Mouse (Mus musculus) embryonic facial prominence, embryonic 12.5 days (tissue): Measurements from ENCODE around the gene 5730455P16Rik. TPM values are rescaled to one million over a fixed set of nuclear protein-coding genes. Genes with fewer than 3 reads are reported as not detected.
A peak's percentile ranks its signal among the peaks of the same experiment; 100 is the strongest.

ENCODE experiments used
- ATAC-seq: fragments of 200-750 bp; cut with Nextera tagmentation; 2 replicates; pipeline ENCODE4 v1.8.0; 2017; ENCODE audit not compliant: insufficient number of reproducible peaks, insufficient read depth, low FRiP score, low TSS enrichment
- H3K27ac ChIP-seq: fragments of 300-500 bp; sonication (generic); 2 replicates; pipeline ENCODE4 v1.5.1; 2016; ENCODE audit warnings: mild to moderate bottlenecking
- H3K27me3 ChIP-seq: fragments of 300-500 bp; sonication (generic); 2 replicates; pipeline ENCODE4 v1.6.1; 2016; ENCODE audit warnings: mild to moderate bottlenecking, moderate library complexity
- H3K36me3 ChIP-seq: fragments of 300-500 bp; sonication (generic); 2 replicates; pipeline ENCODE4 v1.6.1; 2016; ENCODE audit warnings: mild to moderate bottlenecking
- H3K4me1 ChIP-seq: fragments of 300-500 bp; sonication (generic); 2 replicates; pipeline ENCODE4 v1.6.1; 2016
- H3K4me2 ChIP-seq: fragments of 300-500 bp; sonication (generic); replicated peaks from 2 replicates; pipeline ENCODE4 v1.6.1; 2016; ENCODE audit warnings: mild to moderate bottlenecking, moderate library complexity
- H3K4me3 ChIP-seq: fragments of 300-500 bp; sonication (generic); 2 replicates; pipeline ENCODE4 v1.5.1; 2016; ENCODE audit warnings: mild to moderate bottlenecking
- H3K9ac ChIP-seq: fragments of 300-500 bp; sonication (generic); 2 replicates; pipeline ENCODE4 v1.6.1; 2016; ENCODE audit warnings: mild to moderate bottlenecking, moderate library complexity
- H3K9me3 ChIP-seq: fragments of 300-500 bp; sonication (generic); 2 replicates; pipeline ENCODE4 v1.6.1; 2016; ENCODE audit warnings: mild to moderate bottlenecking, moderate library complexity
- whole genome bisulfite sequencing: fragments of 180-500 bp; shearing (Covaris S2); methylation state at CpG from one replicate; pipeline ENCODE4 v1.1.7; 2016; 5-methylcytosine and 5-hydroxymethylcytosine counted together
- polyA plus RNA-seq: library from polyadenylated mRNA; unstranded; fragments of >200 nt; fragmentation: Nextera tagmentation; extraction: Ambion mirVana; gene quantifications from 2 replicates; pipeline ENCODE4 v1.2.1, GENCODE M21; 2016

The 5730455P16Rik gene
- polyA plus RNA-seq, 1 experiment from 2014 or later = 27.5 TPM

GRCm38 (mm10) chr11:80376651-80377050 is 1.2 kb downstream of the 5730455P16Rik start:
- WGBS = 68% methylated on average over 4 of the region's 4 CpGs
- Histone ChIP-seq H3K4me2 (peak overlapping the region; percentile 70; the same call in 1 of the 2 replicates), H3K27ac (no peak overlapping the region), H3K4me3 (no peak overlapping the region), H3K4me1 (0 out of 2 replicates have a peak, but pooled peaks cover 10% of the 10 kb centered on the region), H3K27me3 (no peaks in the 10 kb centered on the region), H3K9ac (no peak overlapping the region), H3K36me3 (peaks cover 26% of the 10 kb centered on the region), H3K9me3 (no peaks in the 10 kb centered on the region)
- ATAC-seq = no peak

DNA sequence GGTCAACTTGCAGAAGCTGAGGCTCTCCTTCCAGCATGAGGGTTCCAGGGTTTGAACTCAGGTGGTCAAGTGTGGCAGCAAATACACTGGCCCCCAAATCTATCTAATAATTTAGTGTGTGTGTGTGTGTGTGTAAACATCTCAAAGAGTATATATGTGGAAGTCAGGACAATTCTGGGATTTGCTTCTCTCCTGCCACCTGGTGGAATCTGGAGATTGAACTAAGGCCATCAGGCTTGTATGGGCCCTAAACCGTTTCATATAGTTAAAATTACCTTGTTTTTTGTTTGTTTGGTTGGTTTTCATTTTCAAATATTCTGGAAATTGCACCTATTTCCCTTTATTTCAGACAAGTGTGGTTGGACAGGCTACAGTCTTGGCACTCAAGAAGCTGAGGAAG is 8.9 kb downstream of the 5730455P16Rik start:
- Histone ChIP-seq H3K4me1 (no peaks in the 10 kb centered on the region), H3K9me3 (no peaks in the 10 kb centered on the region), H3K9ac (no peak overlapping the region), H3K4me2 (no peak overlapping the region), H3K36me3 (peaks cover 48% of the 10 kb centered on the region), H3K4me3 (no peak overlapping the region), H3K27ac (no peak overlapping the region), H3K27me3 (no peaks in the 10 kb centered on the region)
- WGBS = 83% methylated on average over 1 of the region's 1 CpGs
- ATAC-seq = no peak

DNA sequence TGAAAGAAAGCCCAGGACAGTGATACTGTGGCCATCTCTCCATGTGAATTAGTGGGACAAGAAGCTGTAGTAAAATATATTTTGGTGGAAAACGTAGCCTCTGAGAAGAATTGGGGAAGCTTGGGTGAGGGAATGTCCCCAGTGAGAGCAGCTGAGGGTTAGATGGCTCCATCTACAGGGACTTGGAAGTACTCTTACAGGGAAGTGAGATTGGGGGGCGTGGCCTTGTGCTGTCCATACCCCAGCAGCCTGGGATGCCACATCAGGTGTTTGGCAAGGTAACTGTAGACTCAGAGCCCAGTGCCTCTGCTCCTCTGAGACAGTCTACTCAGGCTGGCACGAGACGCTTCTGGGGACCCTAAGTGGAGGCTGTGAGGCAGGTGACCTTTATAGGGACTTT is 23.0 kb downstream of the 5730455P16Rik start:
- no peaks in the 10 kb centered on the region for H3K27me3 ChIP-seq
- H3K9me3 ChIP-seq = no peaks in the 10 kb centered on the region
- 0 out of 2 replicates have a peak, but pooled peaks cover 4% of the 10 kb centered on the region for H3K36me3 ChIP-seq
- WGBS = 44% methylated on average over 4 of the region's 4 CpGs
- H3K9ac ChIP-seq = no peak overlapping the region
- no peak overlapping the region for H3K27ac ChIP-seq
- no peaks in the 10 kb centered on the region for H3K4me1 ChIP-seq
- no peak overlapping the region for H3K4me3 ChIP-seq
- no peak overlapping the region for H3K4me2 ChIP-seq
- ATAC-seq = no peak

DNA sequence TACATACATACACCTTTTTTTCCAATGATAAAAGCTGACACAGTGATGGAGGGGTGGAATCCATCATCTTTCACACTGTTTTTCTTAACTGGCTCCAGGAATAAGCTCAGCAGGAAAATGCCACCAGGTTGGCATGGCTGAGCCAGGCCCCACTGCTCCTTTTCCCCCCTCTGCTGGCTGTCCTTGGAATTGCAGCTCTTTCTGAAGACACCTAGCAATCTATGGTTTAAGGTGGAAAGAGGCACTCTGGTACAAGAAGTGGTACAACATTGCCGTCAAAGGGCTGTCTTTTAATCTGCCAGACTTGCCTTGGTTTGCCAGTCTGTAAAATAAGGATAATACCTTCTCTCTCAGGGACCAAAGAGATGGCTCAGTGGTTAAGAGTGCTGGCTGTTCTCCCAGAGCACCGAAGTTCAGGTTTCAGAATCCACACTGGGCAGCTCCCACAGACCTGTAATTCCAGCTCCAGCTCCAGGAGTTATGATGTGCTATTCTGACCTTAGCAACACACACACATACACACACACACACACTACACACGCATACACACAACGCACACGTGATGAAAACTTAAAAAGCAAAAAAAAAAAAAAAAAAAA is 25.9 kb downstream of the 5730455P16Rik start:
- Histone ChIP-seq H3K4me2 (no peak overlapping the region), H3K27ac (no peak overlapping the region), H3K4me3 (no peak overlapping the region), H3K36me3 (no peaks in the 10 kb centered on the region), H3K4me1 (no peaks in the 10 kb centered on the region), H3K9ac (no peak overlapping the region), H3K27me3 (no peaks in the 10 kb centered on the region), H3K9me3 (no peaks in the 10 kb centered on the region)
- 0 out of 2 replicates have a peak, but pooled peaks have one; percentile 35 for ATAC-seq
- WGBS = 72% methylated on average over 5 of the region's 5 CpGs

DNA sequence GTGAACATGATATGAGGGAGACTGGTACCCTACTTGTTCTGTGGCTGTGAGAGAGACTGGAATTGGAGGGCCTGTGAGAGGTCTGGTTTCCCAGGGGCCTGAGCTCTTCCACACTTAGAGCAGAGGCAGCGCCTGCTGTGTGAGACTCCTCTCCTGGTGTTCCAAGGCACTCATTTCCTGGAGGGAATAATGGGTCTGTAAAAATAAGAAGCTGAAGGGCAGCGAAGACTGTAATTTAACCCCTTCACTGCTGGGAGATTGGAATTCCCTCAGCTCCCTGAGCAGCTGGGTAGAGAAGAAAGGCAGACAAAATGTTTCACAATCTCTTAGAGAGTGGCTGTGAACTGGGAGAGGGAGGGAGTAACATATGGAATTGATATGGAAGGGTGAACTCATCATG is 35.4 kb downstream of the 5730455P16Rik start:
- no peak overlapping the region for H3K9ac ChIP-seq
- WGBS = 0% methylated on average over 2 of the region's 2 CpGs
- no peak overlapping the region for H3K27ac ChIP-seq
- H3K4me2 ChIP-seq = no peak overlapping the region
- no peaks in the 10 kb centered on the region for H3K9me3 ChIP-seq
- H3K4me1 ChIP-seq = peaks cover 11% of the 10 kb centered on the region
- H3K4me3 ChIP-seq = no peak overlapping the region
- H3K27me3 ChIP-seq = no peaks in the 10 kb centered on the region
- ATAC-seq = no peak
- no peaks in the 10 kb centered on the region for H3K36me3 ChIP-seq

GRCm38 (mm10) chr11:80336351-80336730 is 41.5 kb downstream of the 5730455P16Rik start:
- H3K9me3 ChIP-seq = no peaks in the 10 kb centered on the region
- H3K36me3 ChIP-seq = no peaks in the 10 kb centered on the region
- H3K9ac ChIP-seq = no peak overlapping the region
- no peak for ATAC-seq
- no peak overlapping the region for H3K4me2 ChIP-seq
- H3K27me3 ChIP-seq = no peaks in the 10 kb centered on the region
- H3K4me3 ChIP-seq = no peak overlapping the region
- no peak overlapping the region for H3K27ac ChIP-seq
- 16% methylated on average over 6 of the region's 6 CpGs for WGBS
- no peaks in the 10 kb centered on the region for H3K4me1 ChIP-seq

GRCm38 (mm10) chr11:80335609-80336350 is 42.1 kb downstream of the 5730455P16Rik start:
- H3K4me2 ChIP-seq = no peak overlapping the region

GRCm38 (mm10) chr11:80332709-80333400 is 45.0 kb downstream of the 5730455P16Rik start:
- WGBS = 71% methylated on average over 12 of the region's 12 CpGs
- Histone ChIP-seq H3K27ac (no peak overlapping the region), H3K9me3 (no peaks in the 10 kb centered on the region), H3K4me3 (no peak overlapping the region), H3K27me3 (no peaks in the 10 kb centered on the region), H3K4me1 (no peaks in the 10 kb centered on the region), H3K4me2 (no peak overlapping the region), H3K9ac (no peak overlapping the region), H3K36me3 (no peaks in the 10 kb centered on the region)
- no peak for ATAC-seq

More at GRCm38 (mm10) chr11:80335609-80336350, 42.1 kb downstream of the 5730455P16Rik start:
- Histone ChIP-seq H3K4me3 (no peak overlapping the region), H3K9ac (no peak overlapping the region), H3K36me3 (no peaks in the 10 kb centered on the region), H3K9me3 (no peaks in the 10 kb centered on the region), H3K27me3 (no peaks in the 10 kb centered on the region), H3K4me1 (no peaks in the 10 kb centered on the region), H3K27ac (no peak overlapping the region)
- 0 out of 2 replicates have a peak, but pooled peaks have one; percentile 48 for ATAC-seq
- WGBS = 1% methylated on average over 7 of the region's 7 CpGs

- Histone ChIP-seq H3K36me3 (no peaks in the 10 kb centered on the region), H3K4me2 (no peak overlapping the region), H3K4me1 (no peaks in the 10 kb centered on the region), H3K4me3 (no peak overlapping the region), H3K9ac (no peak overlapping the region), H3K27ac (no peak overlapping the region), H3K9me3 (no peaks in the 10 kb centered on the region), H3K27me3 (no peaks in the 10 kb centered on the region)
- no peak for ATAC-seq
- 83% methylated on average over 6 of the region's 6 CpGs for WGBS
Measured at GRCm38 (mm10) chr11:80324636-80325035, 53.2 kb downstream of the 5730455P16Rik start.

DNA sequence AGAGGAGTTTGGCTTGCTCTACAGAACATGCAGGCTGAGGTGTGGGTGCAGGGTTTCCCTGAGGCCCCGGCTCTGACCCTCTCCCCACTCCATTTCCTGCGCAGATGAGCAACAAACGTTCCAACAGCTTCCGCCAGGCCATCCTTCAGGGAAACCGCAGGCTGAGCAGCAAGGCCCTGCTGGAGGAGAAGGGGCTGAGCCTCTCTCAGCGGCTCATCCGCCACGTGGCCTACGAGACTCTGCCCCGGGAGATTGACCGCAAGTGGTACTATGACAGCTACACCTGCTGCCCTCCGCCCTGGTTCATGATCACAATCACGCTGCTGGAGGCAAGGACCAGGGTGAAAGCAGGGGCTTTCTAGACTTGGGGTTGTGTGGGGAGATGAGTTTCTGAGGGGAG is 54.6 kb downstream of the 5730455P16Rik start:
- 51% methylated on average over 13 of the region's 13 CpGs for WGBS
- Histone ChIP-seq H3K4me3 (no peak overlapping the region), H3K9me3 (no peaks in the 10 kb centered on the region), H3K4me1 (no peaks in the 10 kb centered on the region), H3K9ac (no peak overlapping the region), H3K27me3 (no peaks in the 10 kb centered on the region), H3K4me2 (no peak overlapping the region), H3K36me3 (no peaks in the 10 kb centered on the region), H3K27ac (no peak overlapping the region)
- ATAC-seq = no peak

DNA sequence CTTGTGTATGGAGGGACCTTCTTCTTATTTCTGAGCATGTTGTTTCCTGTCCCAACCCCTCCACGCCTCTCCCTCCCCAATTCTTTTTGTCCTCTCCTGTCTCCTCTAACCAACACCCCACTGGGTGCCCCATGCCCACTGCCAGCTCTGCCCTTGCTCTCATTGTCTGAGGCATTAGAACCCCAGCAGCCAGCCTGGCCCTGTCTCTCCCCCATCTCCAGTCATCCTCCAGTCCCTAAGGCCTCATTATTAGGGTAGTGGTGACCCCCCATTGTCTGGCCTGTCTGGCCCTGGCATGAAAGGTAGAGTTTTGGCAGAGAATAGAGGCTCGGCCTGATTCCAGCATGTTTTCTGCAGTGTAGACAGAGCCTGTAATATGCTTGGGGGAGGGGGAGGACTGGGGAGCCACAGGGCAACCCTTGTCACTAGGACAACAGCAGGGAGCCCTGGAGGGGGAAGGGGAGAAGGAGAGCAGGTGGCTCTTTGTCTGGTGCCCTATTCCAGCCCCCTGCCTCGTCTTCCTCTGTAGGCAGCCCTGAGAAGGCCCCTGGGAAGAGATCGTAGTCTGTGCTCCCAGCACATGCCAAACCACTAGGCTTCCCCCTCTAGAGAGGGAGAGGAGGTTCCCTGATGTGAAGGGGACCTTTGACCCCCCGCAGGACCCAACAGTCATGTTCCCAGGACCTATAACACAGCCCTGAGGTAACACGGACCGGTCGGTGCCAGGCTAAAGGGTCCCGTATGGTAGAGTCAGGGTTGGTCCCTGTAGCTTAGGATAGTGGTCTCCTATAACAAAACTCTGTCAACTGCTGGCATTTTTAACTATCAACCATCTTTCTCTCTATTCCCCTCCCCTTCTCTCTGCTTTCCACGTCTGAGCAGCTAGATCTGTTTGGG is 61.8 kb downstream of the 5730455P16Rik start:
- no peak overlapping the region for H3K27ac ChIP-seq
- no peaks in the 10 kb centered on the region for H3K27me3 ChIP-seq
- H3K4me1 ChIP-seq = no peaks in the 10 kb centered on the region
- H3K4me3 ChIP-seq = no peak overlapping the region
- peak overlapping the region; percentile 4; the same call in 1 of the 2 replicates for H3K9ac ChIP-seq
- H3K9me3 ChIP-seq = no peaks in the 10 kb centered on the region
- H3K4me2 ChIP-seq = no peak overlapping the region
- 54% methylated on average over 10 of the region's 10 CpGs for WGBS
- ATAC-seq = no peak
- H3K36me3 ChIP-seq = no peaks in the 10 kb centered on the region
